Mouse (Mus musculus): ENCODE results near the gene Celf5.
"Not testable (repeated sequence)": the region's sequence is repeated elsewhere in the genome, so short reads cannot be mapped to it uniquely, and the experiment has no call there.

Gene Celf5

GRCm38 (mm10) chr10:81456983-81457563, 25.4 kb downstream of the Celf5 start:
- no peak for DNase-seq (ENCODE audit: extremely low spot score, low read depth, low spot score)

- no peak for DNase-seq (ENCODE audit: extremely low spot score, low read depth, low spot score)
Observed at GRCm38 (mm10) chr10:81455181-81455895, 27.2 kb downstream of the Celf5 start, which contains the start of gene Nfic. Gene Nfic, minus strand, starts transcription at chr10:81455635.

GRCm38 (mm10) chr10:81454106-81454505, 28.4 kb downstream of the Celf5 start:
- no peak for DNase-seq (ENCODE audit: extremely low spot score, low read depth, low spot score)

GRCm38 (mm10) chr10:81452947-81453288, 29.6 kb downstream of the Celf5 start:
- no peak for DNase-seq (ENCODE audit: extremely low spot score, low read depth, low spot score)

- no peak for DNase-seq (ENCODE audit: extremely low spot score, low read depth, low spot score)
Observed at GRCm38 (mm10) chr10:81452237-81452946, 30.1 kb downstream of the Celf5 start.

GRCm38 (mm10) chr10:81451365-81451745, 31.2 kb downstream of the Celf5 start:
- DNase-seq (ENCODE audit: extremely low spot score, low read depth, low spot score), result no peak

GRCm38 (mm10) chr10:81450641-81451364, 31.7 kb downstream of the Celf5 start:
- no peak for DNase-seq (ENCODE audit: extremely low spot score, low read depth, low spot score)

GRCm38 (mm10) chr10:81450140-81450539, 32.4 kb downstream of the Celf5 start:
- DNase-seq (ENCODE audit: extremely low spot score, low read depth, low spot score), result peak; percentile 75

- not testable (repeated sequence) for DNase-seq (ENCODE audit: extremely low spot score, low read depth, low spot score)
Observed at GRCm38 (mm10) chr10:81445516-81445915, 37.0 kb downstream of the Celf5 start.

GRCm38 (mm10) chr10:81441019-81441418, 41.5 kb downstream of the Celf5 start:
- DNase-seq (ENCODE audit: extremely low spot score, low read depth, low spot score), result no peak

GRCm38 (mm10) chr10:81435436-81435835, 47.1 kb downstream of the Celf5 start:
- no peak for DNase-seq (ENCODE audit: extremely low spot score, low read depth, low spot score)

- no peak for DNase-seq (ENCODE audit: extremely low spot score, low read depth, low spot score)
Observed at GRCm38 (mm10) chr10:81434361-81435263, 47.9 kb downstream of the Celf5 start.

GRCm38 (mm10) chr10:81433541-81434289, 48.8 kb downstream of the Celf5 start:
- no peak for DNase-seq (ENCODE audit: extremely low spot score, low read depth, low spot score)

GRCm38 (mm10) chr10:81432868-81433262, 49.6 kb downstream of the Celf5 start:
- peak; percentile 63 for DNase-seq (ENCODE audit: extremely low spot score, low read depth, low spot score)

- DNase-seq (ENCODE audit: extremely low spot score, low read depth, low spot score), result no peak
Observed at GRCm38 (mm10) chr10:81432169-81432867, 50.2 kb downstream of the Celf5 start.

- no peak for DNase-seq (ENCODE audit: extremely low spot score, low read depth, low spot score)
Observed at GRCm38 (mm10) chr10:81431526-81432168, 50.9 kb downstream of the Celf5 start.

- DNase-seq (ENCODE audit: extremely low spot score, low read depth, low spot score), result no peak
Observed at GRCm38 (mm10) chr10:81430831-81431525, 51.5 kb downstream of the Celf5 start.
